Comparison of ENCODE assay signal across 7 mouse cellular contexts in genomic region chr8:84065457-84066072, GRCm38 (mm10). TPM values are rescaled to one million over a fixed set of nuclear protein-coding genes. Genes with fewer than 3 reads are reported as not detected.
DNase-seq lines count a peak whose midpoint lies in the region; ATAC-seq and TF ChIP-seq lines count a peak whose summit lies in the region.

No protein-coding gene starts in this region.

- 19% methylated on average over 5 of the region's 5 CpGs for WGBS in lung, embryonic 15.5 days
- WGBS in limb, embryonic 11.5 days, result 30% methylated on average over 5 of the region's 5 CpGs
- WGBS in olfactory bulb, adult 2 months, result 9% methylated on average over 5 of the region's 5 CpGs

- peak overlapping the region; percentile 90 for H3K27ac ChIP-seq in lung, embryonic 15.5 days
- H3K27ac ChIP-seq in embryonic fibroblast, embryonic 13.5 days (ENCODE audit: insufficient read depth, low read length), result peak overlapping the region; percentile 51; the same call in 1 of the 2 replicates
- no peak overlapping the region; the same call in 1 of the 2 replicates for H3K27ac ChIP-seq in limb, embryonic 11.5 days (replicated peaks; ENCODE audit: low read depth, low read length)
- peak overlapping the region; percentile 90 for H3K27ac ChIP-seq in olfactory bulb, adult 2 months (ENCODE audit: insufficient read depth, low read depth, low read length)

- no peak for TF ChIP-seq POLR2A in embryonic fibroblast, embryonic 13.5 days (IDR thresholded peaks at IDR 0.05; ENCODE audit: low read depth, low read length)
- no peak for TF ChIP-seq POLR2A in olfactory bulb, adult 2 months (IDR thresholded peaks at IDR 0.05; ENCODE audit: insufficient read depth, low read depth, low read length)

- no peaks in the 10 kb centered on the region for H3K9me3 ChIP-seq in lung, embryonic 15.5 days
- H3K9me3 ChIP-seq in limb, embryonic 11.5 days (ENCODE audit: control insufficient read depth, low read length), result no peaks in the 10 kb centered on the region

- intact Hi-C loops in left cerebral cortex, postnatal 14 days (cut with DNase I), result no loop called here

- H3K27me3 ChIP-seq in lung, embryonic 15.5 days, result no peaks in the 10 kb centered on the region
- no peaks in the 10 kb centered on the region for H3K27me3 ChIP-seq in limb, embryonic 11.5 days (ENCODE audit: control insufficient read depth, insufficient read depth, low read length)

- H3K9ac ChIP-seq in lung, embryonic 15.5 days, result peak overlapping the region; percentile 63
- H3K9ac ChIP-seq in limb, embryonic 11.5 days (ENCODE audit: low read length), result peak overlapping the region; percentile 55

- peak overlapping the region; percentile 95 for H3K4me3 ChIP-seq in lung, embryonic 15.5 days
- peak overlapping the region; percentile 56 for H3K4me3 ChIP-seq in embryonic fibroblast, embryonic 13.5 days (ENCODE audit: insufficient read depth, low read length)
- H3K4me3 ChIP-seq in limb, embryonic 11.5 days (ENCODE audit: low read depth, low read length), result peak overlapping the region; percentile 44
- H3K4me3 ChIP-seq in olfactory bulb, adult 2 months (ENCODE audit: insufficient read depth, low read depth, low read length), result peak overlapping the region; percentile 82

- TF ChIP-seq CTCF in embryonic fibroblast, embryonic 13.5 days (IDR thresholded peaks at IDR 0.05; ENCODE audit: borderline replicate concordance, insufficient read depth, low read length), result no peak
- TF ChIP-seq CTCF in olfactory bulb, adult 2 months (IDR thresholded peaks at IDR 0.05; ENCODE audit: insufficient read depth, low read depth, low read length), result no peak

- H3K4me2 ChIP-seq in lung, embryonic 15.5 days, result peak overlapping the region; percentile 78
- peak overlapping the region; percentile 60 for H3K4me2 ChIP-seq in limb, embryonic 11.5 days (ENCODE audit: low read depth, severe bottlenecking)

- DNase-seq in lung, postnatal 25 days (ENCODE audit: low spot score), result no peak
- DNase-seq in limb, embryonic 11.5 days (ENCODE audit: low spot score), result no peak
- DNase-seq in left cerebral cortex, postnatal 14 days (ENCODE audit: low spot score in 2 of 2), result no peak
- no peak for DNase-seq in gastrocnemius, adult 18-20 months (ENCODE audit: low spot score)

- ATAC-seq in lung, embryonic 15.5 days (ENCODE audit: borderline replicate concordance, extremely low read depth, low FRiP score, low TSS enrichment), result no peak
- ATAC-seq in limb, embryonic 11.5 days (ENCODE audit: insufficient number of reproducible peaks, low FRiP score, low TSS enrichment, low read depth), result no peak

- peaks cover 28% of the 10 kb centered on the region for H3K4me1 ChIP-seq in lung, embryonic 15.5 days
- peaks cover 24% of the 10 kb centered on the region for H3K4me1 ChIP-seq in embryonic fibroblast, embryonic 13.5 days (ENCODE audit: control insufficient read depth, insufficient read depth, low read length)
- H3K4me1 ChIP-seq in limb, embryonic 11.5 days (ENCODE audit: control insufficient read depth, insufficient read depth, low read length), result peaks cover 6% of the 10 kb centered on the region
- peaks cover 20% of the 10 kb centered on the region for H3K4me1 ChIP-seq in olfactory bulb, adult 2 months (ENCODE audit: control insufficient read depth, insufficient read depth, low read length)

- H3K36me3 ChIP-seq in lung, embryonic 15.5 days, result no peaks in the 10 kb centered on the region
- H3K36me3 ChIP-seq in limb, embryonic 11.5 days (ENCODE audit: control insufficient read depth, insufficient read depth, low read length), result no peaks in the 10 kb centered on the region

RNA-seq across cellular contexts. Expression of gene Gm10643, which starts 0.6 kb away (rescaled TPM):
- 1.3 TPM in 2 replicates for polyA plus RNA-seq in lung, embryonic 15.5 days (2015; fragmentation: Nextera tagmentation; extraction: Ambion mirVana)
- 1.7 and 2.0 TPM in 2 replicates for polyA plus RNA-seq in embryonic fibroblast, embryonic 13.5 days (2011; ENCODE audit: insufficient read length, low read depth, missing spikeins)
- polyA plus RNA-seq in limb, embryonic 11.5 days (2014; fragmentation: Nextera tagmentation; extraction: Ambion mirVana), result 1.2 and 1.3 TPM in 2 replicates
- polyA plus RNA-seq in olfactory bulb, adult 2 months (2012; ENCODE audit: insufficient read depth, insufficient read length, low replicate concordance, missing spikeins), result not detected in 2 replicates
- total RNA-seq in left cerebral cortex, postnatal 14 days (2021), result 1 to 10 TPM; 3.9 to 4.0 TPM
- total RNA-seq in gastrocnemius, adult 18-20 months (2021), result 1 to 10 TPM; 1.2 TPM

RNA-seq across cellular contexts. Expression of gene Rfx1, which starts 1.1 kb away (rescaled TPM):
- polyA plus RNA-seq in lung, embryonic 15.5 days (2015; fragmentation: Nextera tagmentation; extraction: Ambion mirVana), result 9.0 and 10.6 TPM in 2 replicates
- 11.5 and 12.6 TPM in 2 replicates for polyA plus RNA-seq in embryonic fibroblast, embryonic 13.5 days (2011; ENCODE audit: insufficient read length, low read depth, missing spikeins)
- polyA plus RNA-seq in limb, embryonic 11.5 days (2014; fragmentation: Nextera tagmentation; extraction: Ambion mirVana), result 11.9 and 12.9 TPM in 2 replicates
- not detected in 2 replicates for polyA plus RNA-seq in olfactory bulb, adult 2 months (2012; ENCODE audit: insufficient read depth, insufficient read length, low replicate concordance, missing spikeins)
- total RNA-seq in left cerebral cortex, postnatal 14 days (2021), result 10 to 100 TPM; 18.5 to 21.1 TPM
- 1 to 10 TPM; 4.6 to 4.8 TPM for total RNA-seq in gastrocnemius, adult 18-20 months (2021)

RNA-seq across cellular contexts. Expression of gene Rln3, which starts 20.8 kb away (rescaled TPM):
- polyA plus RNA-seq in lung, embryonic 15.5 days (2015; fragmentation: Nextera tagmentation; extraction: Ambion mirVana), result not detected in 2 replicates
- not detected in 2 replicates for polyA plus RNA-seq in embryonic fibroblast, embryonic 13.5 days (2011; ENCODE audit: insufficient read length, low read depth, missing spikeins)
- not detected in 2 replicates for polyA plus RNA-seq in limb, embryonic 11.5 days (2014; fragmentation: Nextera tagmentation; extraction: Ambion mirVana)
- not detected in 2 replicates for polyA plus RNA-seq in olfactory bulb, adult 2 months (2012; ENCODE audit: insufficient read depth, insufficient read length, low replicate concordance, missing spikeins)
- not detected for total RNA-seq in left cerebral cortex, postnatal 14 days (2021)
- not detected for total RNA-seq in gastrocnemius, adult 18-20 months (2021)

RNA-seq across cellular contexts. Expression of gene Il27ra, which starts 23.2 kb away (rescaled TPM):
- 1.4 and 2.2 TPM in 2 replicates for polyA plus RNA-seq in lung, embryonic 15.5 days (2015; fragmentation: Nextera tagmentation; extraction: Ambion mirVana)
- polyA plus RNA-seq in embryonic fibroblast, embryonic 13.5 days (2011; ENCODE audit: insufficient read length, low read depth, missing spikeins), result 1.1 and 1.5 TPM in 2 replicates
- polyA plus RNA-seq in limb, embryonic 11.5 days (2014; fragmentation: Nextera tagmentation; extraction: Ambion mirVana), result 0.20 and 0.27 TPM in 2 replicates
- polyA plus RNA-seq in olfactory bulb, adult 2 months (2012; ENCODE audit: insufficient read depth, insufficient read length, low replicate concordance, missing spikeins), result not detected in 2 replicates
- 1 to 10 TPM in 1 of 2 experiments, under 1 TPM in 1; 0.63 to 1.4 TPM for total RNA-seq in left cerebral cortex, postnatal 14 days (2021)
- under 1 TPM; 0.37 to 0.66 TPM for total RNA-seq in gastrocnemius, adult 18-20 months (2021)

RNA-seq across cellular contexts. Expression of gene Dcaf15, which starts 39.0 kb away (rescaled TPM):
- polyA plus RNA-seq in lung, embryonic 15.5 days (2015; fragmentation: Nextera tagmentation; extraction: Ambion mirVana), result 9.3 and 9.5 TPM in 2 replicates
- polyA plus RNA-seq in embryonic fibroblast, embryonic 13.5 days (2011; ENCODE audit: insufficient read length, low read depth, missing spikeins), result 19.7 and 20.4 TPM in 2 replicates
- 13.4 and 15.2 TPM in 2 replicates for polyA plus RNA-seq in limb, embryonic 11.5 days (2014; fragmentation: Nextera tagmentation; extraction: Ambion mirVana)
- not detected in 2 replicates for polyA plus RNA-seq in olfactory bulb, adult 2 months (2012; ENCODE audit: insufficient read depth, insufficient read length, low replicate concordance, missing spikeins)
- 10 to 100 TPM; 21.2 to 21.5 TPM for total RNA-seq in left cerebral cortex, postnatal 14 days (2021)
- total RNA-seq in gastrocnemius, adult 18-20 months (2021), result 1 to 10 TPM; 4.8 to 4.9 TPM

Comparison
In these comparisons a context has a peak if more than half of its experiments do, and no peak if none do; other contexts are left out.
1. H3K4me3 ChIP-seq: peak in every context shown above with its lines; median percentile 95 in lung, embryonic 15.5 days; 82 in olfactory bulb, adult 2 months; 56 in embryonic fibroblast, embryonic 13.5 days; 44 in limb, embryonic 11.5 days.